Mouse (Mus musculus) E14TG2a.4 (cell line): Measurements from ENCODE around the gene Med11.

Source experiments
- CTCF ChIP-seq: conservative IDR thresholded peaks from 2 replicates; pipeline ENCODE4 v1.5.1; 2014; ENCODE audit warnings: low read length
- POU5F1 ChIP-seq: IDR thresholded peaks from 2 replicates; pipeline ENCODE4 v1.6.1; 2014; ENCODE audit warnings: low read length, borderline replicate concordance

- no peak for TF ChIP-seq CTCF
- TF ChIP-seq POU5F1 = no peak
Observed at GRCm38 (mm10) chr11:70438728-70439374, 12.9 kb upstream of the Med11 start.
